Mouse (Mus musculus) inflammation-experienced regulatory T-cells, adult 6 months (primary cell): ENCODE measurements at regions not wholly inside any gene's neighbourhood (a gene's known extent, or its start where the extent isn't known, plus 50 kb on each side); places are given as distances from the start of the nearest gene placed in this dataset.

Experiments used
- ATAC-seq: one replicate; pipeline ENCODE4 v1.8.0; 2017

DNA sequence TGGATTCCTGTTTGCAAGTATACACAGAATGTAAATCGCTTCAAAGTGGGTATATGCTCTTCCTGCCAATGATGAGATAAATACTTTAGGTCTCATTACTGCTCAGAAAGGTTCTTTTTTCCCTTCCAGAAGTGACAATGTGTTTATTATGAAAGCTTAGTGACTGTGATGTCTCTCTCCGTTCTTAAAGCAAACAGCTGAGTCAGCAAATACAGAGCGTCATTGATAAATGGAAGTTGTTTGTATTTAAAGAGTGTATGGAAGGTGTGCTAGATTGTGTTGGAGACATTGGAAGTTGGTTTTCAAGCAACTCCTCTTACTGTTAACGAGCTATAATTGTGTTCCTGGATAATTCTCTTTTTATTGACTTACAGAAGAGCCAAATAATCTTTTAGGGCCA is 408.0 kb downstream of the Prr30 start:
- no peak for ATAC-seq

DNA sequence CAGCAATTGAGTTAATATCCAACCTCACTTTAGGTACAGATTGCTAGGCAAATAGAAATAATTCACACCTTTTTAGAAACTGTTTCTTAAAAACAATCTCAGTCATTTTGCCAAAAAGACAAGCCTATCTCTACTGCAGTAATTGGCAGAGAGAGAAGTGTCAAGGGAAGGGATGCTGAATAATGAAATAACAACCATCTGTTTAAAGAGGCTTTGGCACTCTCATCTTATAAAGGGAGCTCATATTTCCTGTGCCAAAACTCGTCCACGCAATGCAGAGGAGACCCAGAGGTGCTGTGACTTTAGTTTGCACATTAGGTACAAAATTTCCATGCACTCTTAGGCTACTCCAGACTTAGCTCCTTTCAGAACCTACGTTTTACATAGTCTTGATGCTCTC is 418.2 kb downstream of the Prr30 start:
- ATAC-seq = no peak

DNA sequence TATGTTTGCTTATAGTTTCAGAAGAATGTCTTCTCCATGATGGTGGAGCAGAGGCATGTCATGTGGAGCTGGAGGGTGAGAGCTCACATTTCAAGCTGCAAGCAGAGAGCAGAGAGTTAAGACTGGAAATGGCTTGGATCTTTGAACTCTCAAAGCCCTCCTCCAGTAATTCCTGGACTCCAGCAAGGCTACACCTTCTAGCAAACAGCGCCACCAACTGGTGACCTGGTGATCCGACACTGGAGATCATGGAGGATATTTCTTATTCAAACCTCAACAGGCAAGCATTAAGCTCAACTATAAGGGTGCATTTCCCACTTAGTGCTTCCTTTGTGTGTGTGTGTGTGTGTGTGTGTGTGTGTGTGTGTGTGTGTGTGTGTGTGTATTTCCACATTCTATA is 446.2 kb downstream of the Prr30 start:
- ATAC-seq = no peak

DNA sequence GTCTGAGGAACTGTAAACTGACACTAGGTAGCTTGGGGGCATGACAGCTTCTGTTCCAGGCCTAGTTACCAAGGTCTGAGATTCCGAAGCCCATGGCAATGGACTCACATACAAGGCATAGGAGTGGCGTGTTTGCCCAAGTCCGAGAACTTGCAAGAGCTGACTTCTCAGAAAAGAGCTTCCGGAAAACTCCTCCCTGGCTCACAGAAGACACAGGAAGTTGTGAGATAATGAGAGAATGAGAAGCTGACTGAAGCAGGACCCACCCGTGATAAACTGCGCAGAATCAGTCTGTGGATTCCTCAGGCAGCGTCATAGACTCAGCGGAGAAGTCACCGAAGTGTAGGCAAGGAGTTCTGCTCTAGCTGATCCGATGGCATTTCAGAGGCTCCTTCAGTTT is 447.4 kb downstream of the Prr30 start:
- no peak for ATAC-seq

DNA sequence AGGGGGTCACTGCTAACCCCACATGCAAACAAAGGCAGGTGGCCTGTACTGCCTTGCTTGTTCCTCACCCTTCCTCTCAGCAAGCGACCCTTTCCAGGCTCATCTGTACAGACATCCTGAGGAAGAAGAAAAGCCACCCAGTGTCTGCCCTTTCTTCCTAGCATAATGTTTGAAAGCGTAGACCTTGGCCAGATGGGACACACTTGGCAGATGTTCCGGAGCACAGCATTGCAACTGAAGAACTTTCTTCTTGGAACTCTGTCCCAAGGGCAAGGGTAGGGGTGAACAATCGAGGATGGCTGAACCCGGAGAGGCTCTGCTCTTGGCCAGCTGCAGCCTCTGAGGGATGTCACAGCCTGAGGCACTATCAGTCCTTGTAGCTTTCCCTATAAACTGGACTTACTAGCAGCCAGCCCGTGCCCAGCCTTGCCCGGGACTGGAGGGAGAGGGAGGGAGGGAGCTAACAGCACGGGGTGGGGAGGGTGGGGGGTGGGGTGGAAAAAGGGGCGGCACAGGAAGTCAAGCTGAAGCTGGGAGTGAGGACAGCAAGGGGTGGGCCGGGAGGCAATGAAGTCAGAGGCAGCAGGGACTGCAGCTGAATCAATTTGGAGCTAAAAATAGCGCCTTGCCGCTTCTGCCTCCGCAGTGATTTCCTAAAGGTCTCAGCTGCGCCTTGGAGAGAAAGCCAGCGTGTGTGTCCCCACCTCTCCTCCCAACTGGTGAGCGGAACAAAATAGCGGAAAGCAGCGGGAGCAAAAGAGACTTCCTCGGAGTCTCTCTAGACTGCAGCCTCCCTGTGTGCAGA is 450.2 kb downstream of the Prr30 start:
- ATAC-seq = no peak

DNA sequence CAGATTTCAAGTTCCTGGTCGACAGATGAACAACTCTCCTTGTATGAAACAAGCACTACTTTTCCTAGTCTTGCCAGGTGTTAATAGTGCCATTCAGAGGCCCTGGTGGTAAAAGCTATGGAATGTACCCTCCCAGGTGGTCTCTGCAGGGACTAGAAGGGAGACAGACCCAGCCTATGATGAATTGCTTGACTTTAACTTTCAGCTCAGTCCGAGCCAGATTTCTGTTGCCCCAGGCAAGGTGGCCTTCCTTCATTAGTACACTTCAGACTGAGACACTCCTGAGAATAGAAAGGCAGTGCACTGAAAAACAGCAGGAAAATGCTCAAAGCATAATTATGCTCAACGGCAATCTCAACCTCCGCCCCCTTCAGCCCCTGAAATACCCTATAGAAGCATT is 450.8 kb upstream of the Klf12 start:
- no peak for ATAC-seq

- no peak for ATAC-seq
Measured at GRCm38 (mm10) chr14:100728433-100728832, 444.0 kb upstream of the Klf12 start.

GRCm38 (mm10) chr14:100727701-100728100 is 443.2 kb upstream of the Klf12 start:
- ATAC-seq = no peak

- ATAC-seq = no peak
Measured at GRCm38 (mm10) chr14:100724962-100725361, 440.5 kb upstream of the Klf12 start.

GRCm38 (mm10) chr14:100720667-100721066 is 436.2 kb upstream of the Klf12 start:
- ATAC-seq = no peak

DNA sequence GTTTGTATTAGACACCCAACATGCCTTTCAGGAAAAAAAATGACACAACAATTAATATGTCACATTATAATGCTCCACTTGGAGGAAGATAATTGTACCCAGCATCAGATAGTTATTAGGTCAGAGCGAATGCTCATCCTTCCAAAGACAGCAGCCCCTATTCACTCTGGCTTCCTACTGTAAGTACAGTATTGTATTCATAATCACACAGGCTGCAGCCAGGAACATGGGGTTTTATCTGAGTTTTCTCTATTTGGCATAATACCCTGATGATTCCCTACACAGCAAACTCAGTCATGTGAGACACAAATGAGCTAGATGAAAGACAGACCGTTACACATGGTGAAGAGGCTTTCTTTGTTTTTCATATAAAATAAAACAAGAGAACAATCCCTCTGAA is 430.5 kb upstream of the Klf12 start:
- no peak for ATAC-seq

DNA sequence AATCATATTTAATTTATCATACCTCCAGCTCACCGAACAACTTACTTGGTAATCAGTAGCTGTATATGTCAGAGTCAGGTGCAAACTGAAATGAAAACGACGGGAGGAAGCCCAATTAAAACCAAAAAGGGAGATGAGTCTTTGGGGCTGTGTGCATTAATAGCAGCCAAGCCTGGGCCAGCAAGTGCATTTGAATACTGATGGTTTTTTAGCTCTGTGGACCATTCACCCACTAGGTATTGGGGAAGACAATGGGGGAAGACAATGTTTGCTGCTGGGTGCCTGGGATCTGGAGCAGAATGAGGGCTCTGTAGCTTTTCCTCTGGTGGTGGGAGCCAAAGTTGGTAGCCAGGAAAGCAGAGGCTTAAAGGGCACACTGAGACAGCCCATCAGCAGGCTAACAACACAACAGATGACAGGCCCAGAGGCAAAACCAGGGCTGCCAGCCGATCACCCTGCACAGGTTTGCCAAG is 429.6 kb upstream of the Klf12 start:
- no peak for ATAC-seq

GRCm38 (mm10) chr14:100713592-100713991 is 429.1 kb upstream of the Klf12 start:
- ATAC-seq = no peak

DNA sequence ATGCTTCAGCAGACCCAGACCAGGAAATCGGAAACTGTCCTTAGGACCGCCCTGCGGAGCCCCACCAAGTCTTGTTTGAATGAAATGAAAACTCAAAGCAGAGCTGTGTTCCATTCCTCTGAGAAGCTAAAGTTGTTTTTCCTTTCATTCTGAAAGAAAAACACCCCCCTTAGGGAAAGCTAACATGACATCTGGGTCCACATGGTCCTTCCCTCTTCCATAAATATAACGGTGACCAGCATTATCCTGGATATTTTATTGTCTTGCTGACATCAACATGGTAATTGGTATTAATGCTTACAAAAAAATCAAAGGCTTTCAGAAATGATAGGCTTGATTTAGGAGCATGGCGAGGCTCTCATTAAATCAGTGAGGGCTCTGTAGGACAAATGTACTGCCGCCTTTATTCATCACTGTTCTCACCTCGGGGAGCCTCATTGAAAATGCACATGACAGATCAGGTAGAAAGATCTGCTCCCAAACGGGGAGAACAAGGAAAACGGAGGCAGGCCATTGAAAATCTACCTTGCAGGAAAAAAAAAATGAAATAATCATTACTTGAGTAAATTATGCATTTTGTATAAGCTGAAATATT is 381.0 kb upstream of the Klf12 start:
- no peak for ATAC-seq

GRCm38 (mm10) chr14:100664180-100664579 is 379.7 kb upstream of the Klf12 start:
- no peak for ATAC-seq

DNA sequence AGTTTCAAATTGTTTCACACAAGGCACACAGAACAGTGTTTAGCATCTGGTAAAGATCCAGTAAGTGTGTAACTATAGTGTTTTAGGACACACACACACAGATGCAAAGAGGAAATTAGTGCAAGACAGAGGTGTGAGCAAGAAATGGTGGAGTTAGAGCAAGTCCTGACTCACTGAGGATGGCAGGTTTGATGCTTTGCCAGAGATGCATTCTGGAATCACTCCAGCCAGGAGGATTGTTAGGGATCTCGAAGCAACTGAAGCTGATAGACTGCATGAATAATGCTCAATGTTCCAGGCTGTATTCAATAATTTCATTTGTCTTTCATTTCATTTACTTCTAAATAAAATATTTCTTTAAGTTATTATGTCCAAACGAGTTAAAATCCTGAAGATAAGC is 357.6 kb upstream of the Klf12 start:
- no peak for ATAC-seq

DNA sequence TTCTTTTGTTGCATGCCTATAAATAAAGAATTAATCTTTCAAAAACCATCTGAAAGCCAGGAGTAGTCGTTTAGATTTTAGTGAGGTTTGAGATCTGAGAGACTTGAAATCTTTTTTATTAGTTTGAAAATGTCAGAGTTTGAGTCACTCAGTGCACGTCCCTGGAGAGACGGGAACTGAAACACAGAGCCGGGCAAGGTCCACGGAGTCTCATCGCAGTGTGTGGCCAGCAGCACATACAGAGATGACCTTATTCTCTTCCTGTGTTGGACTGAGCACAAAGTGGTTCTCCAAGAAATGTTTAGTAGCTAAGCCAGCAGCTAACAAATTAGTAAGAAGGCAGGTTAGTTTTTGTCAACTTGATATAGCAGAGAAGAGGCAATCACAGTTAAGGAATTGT is 350.0 kb upstream of the Klf12 start:
- no peak for ATAC-seq

- no peak for ATAC-seq
Measured at GRCm38 (mm10) chr14:100631676-100632075, 347.2 kb upstream of the Klf12 start.

DNA sequence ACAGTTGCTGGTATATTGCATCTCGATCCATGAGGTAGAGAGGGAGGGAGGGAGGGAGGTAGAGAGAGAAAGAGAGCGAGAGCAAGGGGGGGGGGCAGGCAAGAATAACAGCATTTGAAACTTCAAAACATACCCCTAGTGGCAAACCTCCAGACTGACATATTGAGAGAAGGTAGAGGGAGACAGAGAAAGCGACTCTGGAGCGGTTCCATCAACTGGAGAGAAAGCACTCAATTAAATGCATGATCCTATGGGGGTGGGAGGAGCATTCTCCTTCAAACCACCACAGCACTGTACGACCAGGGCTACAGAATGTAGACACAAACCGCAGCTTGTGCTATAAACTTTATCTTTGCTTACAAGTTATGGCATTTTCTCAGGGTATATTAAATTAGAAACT is 345.7 kb upstream of the Klf12 start:
- no peak for ATAC-seq

GRCm38 (mm10) chr14:100627523-100627922 is 343.0 kb upstream of the Klf12 start:
- no peak for ATAC-seq

DNA sequence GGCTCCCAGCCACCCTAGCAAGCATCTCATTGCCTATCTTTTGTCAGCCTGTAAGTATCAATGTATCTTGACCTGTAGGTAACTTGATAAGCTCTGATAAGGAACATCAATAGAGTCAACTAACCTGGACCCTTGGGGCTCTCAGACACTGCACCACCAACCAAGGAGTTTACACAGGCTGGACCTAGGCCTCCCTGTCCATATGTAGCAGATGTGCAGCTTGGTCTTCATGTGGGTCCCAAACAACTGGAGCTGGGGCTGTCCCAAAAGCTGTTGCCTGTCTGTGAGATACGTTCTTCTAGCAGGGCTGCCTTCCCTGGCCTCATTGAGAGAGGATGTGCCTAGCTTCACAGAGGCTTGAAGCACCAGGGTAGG is 335.2 kb upstream of the Klf12 start:
- no peak for ATAC-seq

DNA sequence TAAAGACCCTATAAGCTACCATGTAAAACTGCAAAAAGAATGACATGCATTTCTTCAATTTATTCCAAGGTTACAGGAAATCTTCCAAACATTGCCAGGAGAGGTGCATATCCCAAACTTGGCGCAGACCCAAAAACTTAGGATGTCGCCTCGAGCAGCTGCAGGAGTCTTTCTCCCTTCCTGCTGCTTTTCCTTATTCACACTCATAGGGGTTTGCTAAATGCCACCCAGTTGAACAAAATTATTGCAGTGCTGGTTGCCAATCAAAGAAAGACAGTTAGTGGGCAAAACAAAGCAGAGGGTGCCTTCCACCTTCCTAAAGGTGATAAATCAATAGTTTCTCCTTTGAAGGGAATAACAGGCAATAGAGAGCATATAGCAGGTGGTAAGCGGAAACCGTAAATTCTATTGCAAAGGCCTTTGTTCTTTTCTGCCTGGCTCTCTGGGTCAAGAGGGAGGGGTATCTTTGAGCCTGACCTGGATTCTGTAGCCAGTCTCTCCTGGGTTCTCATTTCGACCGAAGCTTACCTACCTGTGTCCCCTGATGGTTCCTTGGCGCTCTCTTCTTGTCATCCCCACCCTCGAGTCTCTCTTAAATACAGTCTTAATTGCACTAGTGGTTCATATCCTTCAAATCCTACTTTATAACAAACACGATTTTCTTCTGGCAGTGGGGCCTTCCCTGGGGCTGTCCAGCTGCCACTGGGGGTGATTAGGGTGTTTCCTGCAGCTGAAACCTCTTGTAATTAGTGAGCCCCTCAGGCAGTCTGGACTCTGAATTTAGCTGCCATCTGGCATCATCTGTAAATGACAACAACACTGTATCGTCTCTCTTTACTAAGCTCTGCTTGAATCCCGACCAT is 334.5 kb upstream of the Klf12 start:
- no peak for ATAC-seq

- ATAC-seq = no peak
Measured at GRCm38 (mm10) chr14:100610017-100610760, 325.7 kb upstream of the Klf12 start.
